Mouse (Mus musculus) retina, embryonic 14.5 days (tissue): ENCODE data around the gene Cyp21a1.
A peak's percentile ranks its signal among the peaks of the same experiment; 100 is the strongest.
"Not testable (repeated sequence)": the region's sequence is repeated elsewhere in the genome, so short reads cannot be mapped to it uniquely, and the experiment has no call there.

ENCODE experiments used
- DNase-seq: peaks from one replicate; pipeline ENCODE4 v3.0.0-alpha.2; 2015; ENCODE audit warnings: low spot score

Gene Cyp21a1

GRCm38 (mm10) chr17:34804871-34805562 is 656 bp upstream of the Cyp21a1 start:
- no peak for DNase-seq

DNA sequence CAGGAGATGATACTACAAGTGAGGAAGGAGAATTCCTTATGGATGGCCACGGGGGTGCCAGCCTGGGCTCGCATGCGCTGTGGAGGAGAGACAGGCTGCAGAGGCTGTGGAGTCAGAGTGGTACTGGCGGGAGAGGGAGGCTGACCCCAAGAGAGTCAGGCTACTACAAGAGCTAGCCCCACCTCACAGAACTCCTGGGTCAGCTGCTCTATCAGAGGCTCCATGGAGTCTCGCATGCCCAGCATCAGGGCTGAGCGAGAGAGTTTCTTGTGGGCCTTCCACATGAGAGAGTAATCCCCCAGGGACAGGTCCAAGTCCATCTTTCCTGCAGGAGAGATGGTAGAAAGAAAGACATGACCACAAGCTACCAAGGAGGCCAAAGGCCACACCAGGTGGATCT is 994 bp downstream of the Cyp21a1 start:
- not testable (repeated sequence) for DNase-seq

GRCm38 (mm10) chr17:34802756-34803155 is 1.6 kb downstream of the Cyp21a1 start:
- not testable (repeated sequence) for DNase-seq

- not testable (repeated sequence) for DNase-seq
These were observed 3.5 kb downstream of the Cyp21a1 start for GRCm38 (mm10) chr17:34800781-34801305.

- no peak for DNase-seq
These were observed 4.8 kb downstream of the Cyp21a1 start for GRCm38 (mm10) chr17:34799531-34799925.

DNA sequence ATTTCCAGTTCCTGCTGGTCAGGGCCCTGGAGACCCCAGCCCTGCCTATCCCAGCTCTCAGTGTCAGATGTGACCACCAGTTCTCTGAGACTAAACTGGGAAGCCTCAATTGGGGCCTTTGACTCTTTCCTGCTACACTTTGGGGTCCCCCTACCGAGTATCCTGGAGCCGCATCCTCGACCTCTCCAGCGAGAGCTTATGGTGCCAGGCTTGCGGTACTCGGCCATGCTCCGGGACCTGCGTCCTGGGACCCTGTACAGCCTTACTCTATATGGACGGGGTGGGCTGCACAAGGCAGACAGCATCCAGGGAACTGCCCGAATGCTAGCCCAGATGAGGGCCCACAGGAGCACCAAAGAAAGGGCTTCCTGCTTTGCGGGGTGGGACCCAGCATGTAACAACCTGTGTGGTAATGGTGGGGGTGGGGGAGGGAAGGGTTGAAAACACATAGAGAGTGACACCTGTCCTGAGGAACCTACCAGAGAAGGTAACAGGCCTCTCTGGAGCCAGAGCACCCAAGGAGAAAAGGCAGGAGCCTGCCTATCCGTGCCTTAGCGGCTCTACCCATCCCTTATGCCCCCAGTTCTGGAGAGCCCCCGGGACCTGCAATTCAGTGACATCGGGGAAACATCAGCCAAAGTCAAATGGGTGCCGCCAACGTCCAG is 5.4 kb downstream of the Cyp21a1 start:
- no peak for DNase-seq

DNA sequence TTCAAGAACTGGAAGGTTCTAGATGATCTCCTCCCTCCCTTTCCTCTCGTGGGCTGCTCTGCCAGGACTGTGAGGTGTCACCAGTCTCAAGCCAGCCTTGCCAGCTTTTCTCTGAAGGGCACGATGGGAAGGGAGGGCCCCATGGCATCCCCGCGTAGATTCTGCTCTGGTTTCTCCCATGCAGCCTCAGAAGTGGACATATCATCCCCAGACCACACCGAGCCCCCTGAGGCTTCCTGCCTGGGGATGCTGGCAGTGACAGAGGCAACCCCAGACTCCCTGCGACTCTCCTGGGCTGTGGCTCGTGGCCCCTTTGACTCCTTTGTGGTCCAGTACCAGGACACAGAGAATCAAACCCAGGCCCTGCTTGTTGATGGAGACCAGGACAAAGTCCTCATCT is 6.3 kb downstream of the Cyp21a1 start:
- not testable (repeated sequence) for DNase-seq

DNA sequence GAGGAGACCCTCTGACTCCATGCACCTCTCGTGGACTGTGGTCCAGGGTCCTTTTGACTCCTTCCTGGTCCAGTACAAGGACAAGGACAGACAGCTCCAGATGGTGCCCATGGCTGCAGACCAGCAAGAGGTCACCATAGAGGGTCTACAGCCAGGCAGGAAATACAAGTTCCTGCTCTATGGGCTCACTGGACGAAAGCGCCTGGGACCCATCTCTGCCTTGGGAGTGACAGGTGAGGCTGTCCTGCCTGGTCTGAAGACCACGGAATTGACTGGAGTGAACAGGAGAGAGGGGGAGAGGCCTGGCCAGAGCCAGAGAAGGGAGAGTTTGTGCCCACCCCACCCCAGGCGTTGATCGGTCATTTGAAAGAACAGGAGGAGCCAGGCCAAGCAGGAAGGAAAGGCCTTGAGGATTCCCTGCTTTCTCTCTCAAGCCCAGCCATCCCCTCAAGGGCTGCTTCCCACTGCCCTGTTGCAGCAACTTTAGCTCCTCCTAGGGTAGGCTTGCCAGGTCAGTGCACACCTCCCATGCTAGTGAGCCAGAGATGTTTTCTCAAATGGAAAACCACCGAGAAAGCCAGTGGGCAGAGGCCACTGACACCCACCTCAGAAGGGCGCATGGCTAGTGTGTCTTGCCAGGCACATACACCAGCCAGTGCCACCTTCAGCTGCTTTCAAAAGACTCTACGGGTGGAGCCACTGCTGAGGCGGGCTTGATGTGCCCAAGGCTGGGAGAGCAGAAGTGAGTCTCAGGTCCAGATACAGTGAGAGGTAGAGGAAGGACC is 7.0 kb downstream of the Cyp21a1 start:
- DNase-seq: not testable (repeated sequence)

DNA sequence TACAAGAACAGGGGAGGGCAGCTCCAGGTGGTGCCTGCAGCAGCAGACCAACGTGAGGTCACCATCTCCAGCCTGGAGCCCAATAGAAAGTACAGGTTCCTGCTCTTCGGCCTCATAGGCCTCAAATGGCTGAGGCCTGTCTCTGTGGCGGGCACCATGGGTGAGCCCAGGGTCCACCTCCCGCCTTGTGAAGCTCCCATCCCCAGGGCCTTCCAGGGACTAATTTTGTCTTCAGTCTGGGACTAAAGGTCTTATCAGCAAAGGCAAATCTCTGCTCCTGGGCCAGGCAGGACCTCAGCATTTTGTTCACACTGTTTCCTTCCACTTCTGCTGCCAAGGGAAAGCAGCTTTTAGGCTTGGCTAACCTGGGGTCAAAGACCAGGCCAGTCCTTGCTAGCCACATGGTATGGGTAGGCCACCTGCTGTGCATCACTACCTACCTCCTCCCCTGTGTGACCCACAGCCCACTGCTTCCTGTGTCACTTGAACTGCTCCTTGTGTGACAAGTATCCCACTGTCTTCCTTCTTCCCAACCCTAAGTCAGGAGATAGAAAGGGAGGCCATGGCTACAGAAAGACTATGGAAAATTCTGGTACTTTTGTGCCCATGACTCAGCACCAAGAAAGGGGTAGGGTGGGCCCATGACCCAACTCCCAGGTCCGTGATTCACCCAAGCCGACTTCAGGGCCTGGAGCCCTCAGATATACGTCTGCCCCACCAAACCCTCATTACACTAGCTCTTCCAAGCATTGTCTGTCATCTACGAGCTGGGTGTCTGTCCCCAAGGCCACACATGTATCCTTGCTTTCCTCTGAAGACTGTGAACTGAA is 7.8 kb downstream of the Cyp21a1 start:
- DNase-seq: no peak

DNA sequence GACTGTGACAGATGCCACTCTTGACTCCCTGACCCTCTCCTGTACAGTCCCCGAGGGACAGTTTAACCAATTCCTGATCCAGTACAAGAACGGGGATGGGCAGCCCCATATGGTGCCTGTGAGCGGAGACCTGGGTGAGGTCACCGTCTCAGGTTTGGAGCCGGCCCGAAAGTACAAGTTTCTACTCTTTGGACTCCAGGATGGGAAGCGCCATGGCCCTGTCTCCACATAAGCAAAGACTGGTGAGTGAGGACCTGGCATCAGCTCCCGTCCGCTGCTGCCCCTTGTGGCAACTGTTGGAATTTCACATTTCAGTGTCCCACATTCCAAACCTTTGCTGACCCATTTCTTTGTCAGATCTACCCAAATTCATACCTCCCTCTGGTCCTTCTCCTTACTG is 8.7 kb downstream of the Cyp21a1 start:
- DNase-seq: peak; percentile 66

GRCm38 (mm10) chr17:34795016-34795415 is 9.3 kb downstream of the Cyp21a1 start:
- DNase-seq: no peak

DNA sequence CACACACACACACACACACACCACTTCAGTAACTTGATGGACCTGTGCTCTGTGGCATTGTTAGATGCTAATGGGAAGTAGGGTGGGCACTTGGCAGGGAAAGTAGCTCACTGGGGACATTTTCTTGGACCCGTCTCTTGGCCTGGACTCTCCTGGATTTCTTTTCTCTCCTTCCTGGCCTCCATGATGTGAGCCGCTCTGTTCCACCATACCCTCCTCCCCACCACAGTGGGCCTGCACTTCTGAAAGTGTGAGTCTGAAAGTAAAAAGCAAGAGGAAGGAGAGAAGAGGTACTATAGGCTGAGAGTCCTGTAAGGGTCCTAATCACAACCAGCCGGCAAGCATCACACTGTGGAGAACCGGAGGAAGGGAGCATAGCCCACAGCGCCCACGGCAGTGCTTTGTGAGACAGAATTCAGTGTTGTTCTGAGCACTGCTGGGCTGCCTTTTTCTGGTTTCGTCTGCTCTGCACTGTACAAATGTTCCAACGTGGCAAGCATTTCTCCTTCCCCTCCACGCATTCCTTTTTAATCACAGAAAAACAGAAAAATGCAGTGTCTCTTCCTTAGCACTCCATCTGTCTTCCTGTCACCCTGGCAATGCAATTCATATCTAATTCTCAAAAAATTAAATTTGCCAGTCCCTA is 26.6 kb downstream of the Cyp21a1 start:
- DNase-seq: no peak

DNA sequence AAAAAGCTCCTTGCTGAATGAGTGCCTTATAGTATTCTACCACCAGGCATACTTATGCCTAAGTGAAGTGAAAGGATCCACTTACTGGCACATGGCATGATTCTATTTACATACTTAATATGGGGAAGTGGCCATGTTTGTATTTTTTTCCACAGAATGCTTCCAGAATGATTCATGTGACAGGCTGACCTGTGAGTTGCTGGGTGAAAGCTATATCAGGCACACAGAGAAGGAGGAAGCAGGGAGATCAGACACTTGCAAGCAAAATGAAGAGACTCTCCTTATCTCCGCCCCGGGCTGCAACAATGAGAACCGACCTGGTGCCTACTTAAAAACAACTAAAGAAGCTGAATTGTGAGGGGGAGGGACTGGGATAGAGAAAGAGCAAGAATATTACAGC is 42.9 kb downstream of the Cyp21a1 start:
- no peak for DNase-seq
